Mouse (Mus musculus) embryonic facial prominence, embryonic 14.5 days (tissue): ENCODE results near the gene Rpl28. TPM values are rescaled to one million over a fixed set of nuclear protein-coding genes. Genes with fewer than 3 reads are reported as not detected.
A peak's percentile ranks its signal among the peaks of the same experiment; 100 is the strongest.

Experiments used
- ATAC-seq: fragments of 200-750 bp; cut with Nextera tagmentation; 2 replicates; pipeline ENCODE4 v1.8.0; 2017; ENCODE audit warnings: low read depth, moderate number of reproducible peaks, moderate TSS enrichment
- DNase-seq: peaks from one replicate; pipeline ENCODE4 v3.0.0-alpha.2; 2015; ENCODE audit warnings: low spot score
- H3K27ac ChIP-seq: fragments of 300-500 bp; sonication (generic); replicated peaks from 2 replicates; pipeline ENCODE4 v1.5.1; 2014; ENCODE audit warnings: low read depth, mild to moderate bottlenecking, low read length, moderate library complexity
- H3K27me3 ChIP-seq: fragments of 300-500 bp; sonication (generic); replicated peaks from 2 replicates; pipeline ENCODE4 v1.6.1; 2014; ENCODE audit warnings: low read length; ENCODE audit not compliant: control insufficient read depth, insufficient read depth
- H3K36me3 ChIP-seq: fragments of 300-500 bp; sonication (generic); 2 replicates; pipeline ENCODE4 v1.6.1; 2014; ENCODE audit warnings: low read length, mixed read lengths; ENCODE audit not compliant: control insufficient read depth, insufficient read depth
- H3K4me1 ChIP-seq: fragments of 300-500 bp; sonication (generic); 2 replicates; pipeline ENCODE4 v1.6.1; 2014; ENCODE audit warnings: antibody characterized with exemption, low read length; ENCODE audit not compliant: control insufficient read depth, insufficient read depth
- H3K4me2 ChIP-seq: fragments of 300-500 bp; sonication (generic); 2 replicates; pipeline ENCODE4 v1.6.1; 2014; ENCODE audit warnings: low read depth, mild to moderate bottlenecking, low read length, moderate library complexity, mixed read lengths
- H3K4me3 ChIP-seq: fragments of 300-500 bp; sonication (generic); 2 replicates; pipeline ENCODE4 v1.5.1; 2014; ENCODE audit warnings: low read depth, mild to moderate bottlenecking, low read length
- H3K9ac ChIP-seq: fragments of 300-500 bp; sonication (generic); 2 replicates; pipeline ENCODE4 v1.6.1; 2014; ENCODE audit warnings: low read depth, mild to moderate bottlenecking, low read length, moderate library complexity, mixed read lengths
- H3K9me3 ChIP-seq: fragments of 300-500 bp; sonication (generic); 2 replicates; pipeline ENCODE4 v1.6.1; 2016; ENCODE audit warnings: low read length; ENCODE audit not compliant: control insufficient read depth
- WGBS: fragments of 180-500 bp; shearing (Covaris S2); extraction: QIAGEN DNeasy Blood & Tissue Kit; methylation state at CpG from one replicate; pipeline ENCODE4 v1.1.7; 2014; 5-methylcytosine and 5-hydroxymethylcytosine counted together
- polyA plus RNA-seq: library from polyadenylated mRNA; unstranded; fragments of >200 nt; fragmentation: Nextera tagmentation; extraction: Ambion mirVana; gene quantifications from 2 replicates; pipeline ENCODE4 v1.2.1, GENCODE M21; 2014

Rpl28 gene
- polyA plus RNA-seq, 1 experiment from 2014 or later = 300 TPM

DNA sequence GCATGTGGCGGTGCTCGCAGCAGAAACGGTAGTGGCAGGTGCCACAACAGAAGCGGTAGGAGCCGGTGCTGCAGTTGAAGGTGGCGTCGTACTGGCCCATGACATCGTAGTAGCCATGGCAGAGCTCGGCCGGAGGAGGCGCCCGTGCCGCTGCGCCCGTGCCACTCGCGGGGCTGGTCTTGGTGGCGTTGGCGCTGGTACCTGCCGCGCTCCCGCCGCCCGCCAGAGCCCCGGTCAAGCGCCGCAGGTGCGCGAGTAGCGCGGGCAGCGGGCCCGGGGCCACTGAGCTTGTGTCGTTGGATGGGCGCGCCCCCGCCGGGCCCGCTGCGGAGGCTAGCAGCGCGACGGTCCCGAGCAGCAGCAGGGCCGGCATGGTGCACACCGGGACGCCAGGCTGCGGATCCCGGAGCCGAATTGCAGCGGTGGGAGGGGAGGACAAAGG lies 43.7 kb downstream of the Rpl28 start:
- no peaks in the 10 kb centered on the region for H3K36me3 ChIP-seq
- peak overlapping the region; percentile 80 for H3K4me2 ChIP-seq
- DNase-seq (peak; percentile 55), ATAC-seq (peak; percentile 92)
- H3K4me1 ChIP-seq = no peaks in the 10 kb centered on the region
- H3K9ac ChIP-seq = peak overlapping the region; percentile 60
- peaks cover 6% of the 10 kb centered on the region for H3K9me3 ChIP-seq
- under 1% methylated on average over 40 of the region's 51 CpGs for WGBS
- peak overlapping the region; percentile 46 for H3K4me3 ChIP-seq
- H3K27me3 ChIP-seq = peaks cover 67% of the 10 kb centered on the region
- H3K27ac ChIP-seq = no peak overlapping the region

DNA sequence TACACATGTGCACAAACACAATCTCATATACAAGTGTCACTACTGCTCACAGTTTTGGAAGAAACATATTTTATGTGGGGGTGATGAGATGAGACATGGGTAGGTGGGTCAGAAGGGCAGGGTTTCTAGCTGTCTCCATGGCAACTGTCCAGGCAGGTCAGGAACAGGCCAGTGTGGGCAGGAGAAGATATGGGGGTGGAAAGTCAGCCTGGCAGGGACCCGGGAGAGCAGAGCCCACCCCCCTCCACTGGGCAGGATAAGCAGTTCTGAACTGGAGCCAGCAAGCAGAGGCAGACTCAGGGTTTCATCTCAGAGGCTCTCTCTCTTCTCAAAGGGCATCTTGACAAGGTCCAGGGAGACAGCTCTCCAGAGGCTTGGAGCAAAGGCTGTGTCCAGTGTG lies 45.0 kb downstream of the Rpl28 start:
- H3K9me3 ChIP-seq = peaks cover 6% of the 10 kb centered on the region
- no peak overlapping the region for H3K4me2 ChIP-seq
- H3K4me1 ChIP-seq = 0 out of 2 replicates have a peak, but pooled peaks cover 5% of the 10 kb centered on the region
- DNase-seq = no peak
- H3K27me3 ChIP-seq = peaks cover 71% of the 10 kb centered on the region
- H3K27ac ChIP-seq = no peak overlapping the region
- no peaks in the 10 kb centered on the region for H3K36me3 ChIP-seq
- H3K9ac ChIP-seq = no peak overlapping the region
- no peak overlapping the region for H3K4me3 ChIP-seq
- 25% methylated on average over 1 of the region's 1 CpGs for WGBS
- ATAC-seq = no peak

DNA sequence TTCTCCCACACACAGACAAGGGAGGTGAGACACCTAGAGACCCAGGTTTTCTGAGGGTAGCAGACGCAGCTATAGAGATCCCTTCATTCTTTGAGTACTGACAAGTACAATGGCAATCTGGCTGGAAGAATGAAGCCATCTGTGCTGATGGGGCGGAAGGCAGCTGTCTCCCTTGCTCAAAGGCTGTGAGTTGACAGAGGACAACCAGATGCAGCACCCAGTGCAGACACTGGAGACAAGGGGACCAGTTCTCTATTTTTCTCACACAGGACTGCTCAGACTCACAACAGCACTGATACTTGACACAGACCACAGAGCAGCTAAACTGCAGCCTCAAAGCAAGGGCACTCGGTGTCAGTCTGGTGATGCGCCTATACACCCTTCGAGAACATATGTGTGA lies 49.4 kb downstream of the Rpl28 start:
- Histone ChIP-seq H3K4me2 (peak overlapping the region; percentile 92), H3K4me3 (no peak overlapping the region), H3K27me3 (peaks cover 72% of the 10 kb centered on the region), H3K9me3 (peaks cover 4% of the 10 kb centered on the region), H3K27ac (no peak overlapping the region), H3K4me1 (peaks cover 26% of the 10 kb centered on the region), H3K9ac (no peak overlapping the region), H3K36me3 (no peaks in the 10 kb centered on the region)
- WGBS = 42% methylated on average over 5 of the region's 5 CpGs
- no peak for ATAC-seq
- no peak for DNase-seq

DNA sequence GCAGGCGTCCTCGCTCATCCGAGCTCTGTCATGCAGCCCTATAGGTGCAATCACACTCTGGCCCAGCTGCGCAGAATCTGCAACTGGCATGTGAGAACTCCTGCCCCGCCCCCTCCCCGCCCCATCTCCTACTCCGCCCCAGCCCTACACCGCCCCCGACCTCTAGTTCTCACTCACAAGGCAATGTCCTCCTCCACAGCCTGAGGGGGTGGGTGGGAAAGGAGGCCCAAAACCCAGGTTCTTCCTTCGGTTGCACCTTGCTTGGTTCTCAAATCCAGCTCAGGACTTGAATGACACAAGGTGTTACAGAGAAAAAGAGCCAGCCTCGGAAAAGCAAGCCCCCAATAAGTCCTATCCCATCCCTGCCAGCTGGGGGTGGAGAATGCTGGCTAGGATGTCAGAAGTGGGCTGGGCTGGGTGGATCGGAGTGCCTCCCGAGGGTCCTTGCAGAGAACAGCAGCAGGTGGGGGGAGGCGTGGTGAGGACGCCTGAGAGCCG lies 50.0 kb downstream of the Rpl28 start:
- peaks cover 26% of the 10 kb centered on the region for H3K4me1 ChIP-seq
- DNase-seq (peak; percentile 67), ATAC-seq (peak; percentile 75)
- H3K9me3 ChIP-seq = no peaks in the 10 kb centered on the region
- H3K27ac ChIP-seq = no peak overlapping the region
- no peaks in the 10 kb centered on the region for H3K36me3 ChIP-seq
- H3K27me3 ChIP-seq = peaks cover 66% of the 10 kb centered on the region
- peak overlapping the region; percentile 92 for H3K4me2 ChIP-seq
- under 1% methylated on average over 16 of the region's 16 CpGs for WGBS
- H3K9ac ChIP-seq = no peak overlapping the region
- peak overlapping the region; percentile 46; the same call in 1 of the 2 replicates for H3K4me3 ChIP-seq

DNA sequence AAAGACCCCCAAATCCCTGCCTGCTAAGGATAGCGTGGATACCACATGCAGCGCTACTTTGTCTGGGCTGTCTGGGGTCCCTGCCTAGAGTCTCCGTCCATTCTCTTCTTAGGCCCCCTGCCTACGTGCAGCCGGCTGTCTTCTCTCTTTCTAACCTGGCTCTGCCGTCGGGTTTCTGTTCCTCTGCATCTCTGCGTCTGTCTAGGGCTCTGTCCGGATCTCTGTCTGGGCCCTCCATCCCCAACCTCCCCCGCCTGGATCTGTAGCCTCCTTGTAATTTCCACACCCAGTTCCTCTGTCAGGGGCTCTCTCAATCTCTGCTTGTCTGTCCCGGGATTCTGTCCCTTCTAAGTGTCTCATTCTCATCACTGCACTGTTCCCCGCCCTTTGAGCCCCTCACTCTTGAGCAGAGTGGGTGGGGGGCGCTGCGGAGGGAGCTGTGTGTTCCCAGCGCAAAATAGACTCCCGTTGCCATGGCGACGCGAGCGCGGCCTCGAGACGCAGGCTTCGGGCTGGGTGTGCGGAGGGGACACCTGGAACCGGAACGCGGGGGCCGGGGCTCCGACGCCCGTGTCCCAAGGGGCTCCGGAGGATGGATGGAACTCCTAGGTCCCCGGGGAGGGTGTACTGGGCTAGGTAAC lies 51.0 kb downstream of the Rpl28 start:
- no peak for ATAC-seq
- peaks cover 60% of the 10 kb centered on the region for H3K27me3 ChIP-seq
- H3K27ac ChIP-seq = no peak overlapping the region
- H3K4me1 ChIP-seq = peaks cover 26% of the 10 kb centered on the region
- H3K36me3 ChIP-seq = no peaks in the 10 kb centered on the region
- peak; percentile 65 for DNase-seq
- peak overlapping the region; percentile 92 for H3K4me2 ChIP-seq
- peak overlapping the region; percentile 46 for H3K4me3 ChIP-seq
- no peaks in the 10 kb centered on the region for H3K9me3 ChIP-seq
- peak overlapping the region; percentile 54 for H3K9ac ChIP-seq
- under 1% methylated on average over 28 of the region's 34 CpGs for WGBS

DNA sequence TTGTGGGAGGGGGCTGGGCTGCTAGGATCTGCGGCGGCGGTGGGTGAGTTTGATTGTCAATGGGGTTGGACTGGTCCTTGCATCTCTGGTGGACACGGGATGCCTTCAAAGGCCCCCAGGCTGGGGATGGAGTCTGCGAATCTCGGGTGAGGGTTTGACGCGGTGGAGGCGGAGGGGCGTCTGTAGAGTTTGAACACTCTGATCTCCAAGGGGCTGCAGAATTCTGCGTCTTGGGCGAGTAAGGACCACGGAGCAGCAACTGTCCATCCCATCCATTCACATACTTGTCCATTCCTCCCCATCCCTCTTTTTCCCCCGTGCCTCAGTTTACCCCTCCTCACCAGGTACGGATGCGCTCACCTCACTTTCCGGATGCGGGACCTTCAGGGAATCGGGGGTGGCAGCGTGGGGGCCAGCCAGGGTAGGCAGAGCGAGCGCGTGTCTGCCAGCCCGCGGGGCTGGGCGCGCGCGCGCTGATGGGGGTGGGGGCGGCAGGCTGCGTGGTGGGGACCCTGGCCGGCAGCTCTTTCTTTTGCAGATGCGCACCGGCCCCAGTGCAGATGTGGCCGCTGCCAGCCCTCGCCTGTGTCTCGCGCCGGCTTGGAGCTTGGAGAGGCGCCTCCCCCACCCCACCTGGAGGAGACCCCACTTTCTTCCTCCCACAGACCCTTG lies 51.7 kb downstream of the Rpl28 start, which contains the start of gene Shisa7:
Gene Shisa7, minus strand, starts transcription at position 452 of the 672 bp plus-strand sequence.
- Histone ChIP-seq H3K9ac (peak within 1 kb of the TSS; percentile 54), H3K27me3 (peaks cover 55% of the 10 kb centered on the region), H3K4me3 (peak within 1 kb of the TSS; percentile 46), H3K27ac (no peak within 1 kb of the TSS), H3K4me2 (peak within 1 kb of the TSS; percentile 92), H3K36me3 (no peaks in the 10 kb centered on the region), H3K9me3 (no peaks in the 10 kb centered on the region), H3K4me1 (peaks cover 26% of the 10 kb centered on the region)
- ATAC-seq (peak; percentile 16; the same call in 1 of the 2 replicates), DNase-seq (no peak)
- WGBS = under 1% methylated on average over 30 of the region's 41 CpGs

Other genes with a start within 250 kb of the Rpl28 start
- 5.8 and 8.1 TPM in 2 replicates for gene Syt5, start 245.3 kb upstream of the Rpl28 start, polyA plus RNA-seq
- not detected in 2 replicates for gene Ptprh, start 188.8 kb upstream of the Rpl28 start, polyA plus RNA-seq
- gene Tmem86b, start 161.5 kb upstream of the Rpl28 start, polyA plus RNA-seq = 1.0 and 1.2 TPM in 2 replicates
- gene Ppp6r1, start 133.9 kb upstream of the Rpl28 start, polyA plus RNA-seq = 7.1 and 7.7 TPM in 2 replicates
- 77.5 and 77.7 TPM in 2 replicates for gene Hspbp1, start 107.8 kb upstream of the Rpl28 start, polyA plus RNA-seq
- 1.6 and 1.8 TPM in 2 replicates for gene Brsk1, start 102.3 kb upstream of the Rpl28 start, polyA plus RNA-seq
- gene Tmem150b, start 67.6 kb upstream of the Rpl28 start, polyA plus RNA-seq = 0.11 TPM in 1 of 2 replicates, not detected in the other
- gene Kmt5c, start 52.8 kb upstream of the Rpl28 start, polyA plus RNA-seq = 41.5 and 50.6 TPM in 2 replicates
- gene Cox6b2, start 39.8 kb upstream of the Rpl28 start, polyA plus RNA-seq = 36.4 and 39.6 TPM in 2 replicates
- not detected in 2 replicates for gene Fam71e2, start 21.6 kb upstream of the Rpl28 start, polyA plus RNA-seq
- gene Il11, start 10.0 kb upstream of the Rpl28 start, polyA plus RNA-seq = 0.13 TPM in 1 of 2 replicates, not detected in the other
- not detected in 2 replicates for gene Tmem190, start 9.9 kb upstream of the Rpl28 start, polyA plus RNA-seq
- gene Tmem238, start 3.2 kb upstream of the Rpl28 start, polyA plus RNA-seq = 5.5 and 6.6 TPM in 2 replicates
- gene Ube2s, start 19.7 kb downstream of the Rpl28 start, polyA plus RNA-seq = 347 and 359 TPM in 2 replicates
- gene Shisa7, start 51.8 kb downstream of the Rpl28 start, polyA plus RNA-seq = 0.68 and 0.76 TPM in 2 replicates
- 6.5 and 7.0 TPM in 2 replicates for gene Isoc2b, start 77.4 kb downstream of the Rpl28 start, polyA plus RNA-seq
- 1.3 and 1.6 TPM in 2 replicates for gene Isoc2a, start 84.3 kb downstream of the Rpl28 start, polyA plus RNA-seq
- gene Gm36210, start 113.6 kb downstream of the Rpl28 start, polyA plus RNA-seq = 0.35 TPM in 1 of 2 replicates, not detected in the other
- gene Zfp628, start 122.3 kb downstream of the Rpl28 start, polyA plus RNA-seq = 3.7 and 4.0 TPM in 2 replicates
- 1.9 and 2.6 TPM in 2 replicates for gene Nat14, start 129.2 kb downstream of the Rpl28 start, polyA plus RNA-seq
- gene Ssc5d, start 132.9 kb downstream of the Rpl28 start, polyA plus RNA-seq = 8.1 and 8.7 TPM in 2 replicates
- 0.64 and 0.92 TPM in 2 replicates for gene Sbk2, start 171.5 kb downstream of the Rpl28 start, polyA plus RNA-seq
- gene Sbk3, start 178.3 kb downstream of the Rpl28 start, polyA plus RNA-seq = 0.06 and 0.08 TPM in 2 replicates
- 23.0 and 30.4 TPM in 2 replicates for gene Zfp579, start 203.3 kb downstream of the Rpl28 start, polyA plus RNA-seq
- 14.5 and 16.5 TPM in 2 replicates for gene Zfp524, start 221.5 kb downstream of the Rpl28 start, polyA plus RNA-seq
- gene Fiz1, start 221.8 kb downstream of the Rpl28 start, polyA plus RNA-seq = 31.1 and 32.8 TPM in 2 replicates
- 1.5 TPM in 1 of 2 replicates, not detected in the other for gene Gm44973, start 222.6 kb downstream of the Rpl28 start, polyA plus RNA-seq
- 5.3 and 5.8 TPM in 2 replicates for gene Zfp865, start 227.5 kb downstream of the Rpl28 start, polyA plus RNA-seq
- gene Ccdc106, start 227.7 kb downstream of the Rpl28 start, polyA plus RNA-seq = 21.6 and 30.7 TPM in 2 replicates
- gene 4632433K11Rik, start 241.2 kb downstream of the Rpl28 start, polyA plus RNA-seq = not detected in 2 replicates
- gene Zfp784, start 245.6 kb downstream of the Rpl28 start, polyA plus RNA-seq = 4.4 and 6.0 TPM in 2 replicates